Mouse (Mus musculus): Measurements from ENCODE around the gene Pfkfb3.

DNA sequence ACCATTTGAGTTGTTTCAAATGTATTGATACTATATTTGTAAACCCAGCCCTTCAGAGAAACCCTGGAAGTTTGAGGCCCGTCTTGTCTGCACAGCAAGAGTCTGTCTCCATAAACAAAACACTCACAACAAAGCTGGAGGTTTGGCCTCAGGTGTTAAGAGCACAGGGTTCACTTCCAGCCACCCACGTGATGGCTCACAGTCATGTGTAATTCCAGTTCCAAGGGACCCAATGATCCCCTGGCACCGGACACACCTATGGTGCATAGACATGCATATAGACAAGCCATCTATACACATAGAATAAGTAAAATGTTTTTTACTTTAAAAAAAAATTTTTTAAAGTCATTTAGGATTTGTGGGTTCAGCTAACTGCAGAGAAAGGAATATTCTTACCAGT, 108.2 kb downstream of the Pfkfb3 start:
- TF ChIP-seq CTCF (IDR thresholded peaks at IDR 0.05; ENCODE audit: insufficient read depth, low read depth, low read length) = no peak
- no peak for TF ChIP-seq POLR2A (IDR thresholded peaks at IDR 0.05; ENCODE audit: insufficient read depth, low read depth, low read length)
